8 mouse cellular contexts compared by ENCODE assay signal in genomic region chr7:18891872-18892599, GRCm38 (mm10). TPM values are rescaled to one million over a fixed set of nuclear protein-coding genes. Genes with fewer than 3 reads are reported as not detected.
A peak's percentile ranks its signal among the peaks of the same experiment; 100 is the strongest.
DNase-seq lines count a peak whose midpoint lies in the region; ATAC-seq and TF ChIP-seq lines count a peak whose summit lies in the region.

No protein-coding gene starts in this region.

- H3K9me3 ChIP-seq in forebrain, embryonic 15.5 days: no peaks in the 10 kb centered on the region

- H3K27me3 ChIP-seq in forebrain, embryonic 15.5 days: 0 out of 2 replicates have a peak, but pooled peaks cover 5% of the 10 kb centered on the region

- TF ChIP-seq CTCF in layer of hippocampus, adult 2 months (conservative IDR thresholded peaks at IDR 0.05): peak; percentile 98
- TF ChIP-seq CTCF in lung, adult 2 months (IDR thresholded peaks at IDR 0.05; ENCODE audit: insufficient read depth, low read length): peak; percentile 80
- peak; percentile 71 for TF ChIP-seq CTCF in olfactory bulb, adult 2 months (IDR thresholded peaks at IDR 0.05; ENCODE audit: insufficient read depth, low read depth, low read length)

- peak overlapping the region; percentile 74 for H3K4me2 ChIP-seq in forebrain, embryonic 15.5 days (replicated peaks)

- TF ChIP-seq POLR2A in lung, adult 2 months (IDR thresholded peaks at IDR 0.05; ENCODE audit: borderline replicate concordance, extremely low read depth, low read depth, low read length): no peak
- TF ChIP-seq POLR2A in olfactory bulb, adult 2 months (IDR thresholded peaks at IDR 0.05; ENCODE audit: insufficient read depth, low read depth, low read length): no peak

- DNase-seq in ES-CJ7 (ENCODE audit: low read depth, low spot score): peak; percentile 83
- peak; percentile 88 for DNase-seq in cerebellum, adult 11-12 months
- peak; percentile 47 for DNase-seq in heart, postnatal 25 days (ENCODE audit: low spot score)
- peak; percentile 93 to 96 for DNase-seq in layer of hippocampus, adult 2 months (ENCODE audit: low spot score in 2 of 2)
- peak; percentile 80 for DNase-seq in lung, adult 2 months
- DNase-seq in thymus, adult 18-20 months: peak; percentile 60 to 65

- peak overlapping the region; percentile 62 for H3K9ac ChIP-seq in forebrain, embryonic 15.5 days (replicated peaks)

- WGBS in forebrain, embryonic 15.5 days: 20% methylated on average over 33 of the region's 33 CpGs
- 18% methylated on average over 33 of the region's 33 CpGs for WGBS in lung, adult 2 months
- WGBS in olfactory bulb, adult 2 months: 16% methylated on average over 33 of the region's 33 CpGs

- ATAC-seq in forebrain, embryonic 15.5 days (replicated peaks): peak; percentile 74

- peaks cover 20% of the 10 kb centered on the region for H3K4me1 ChIP-seq in forebrain, embryonic 15.5 days
- H3K4me1 ChIP-seq in lung, adult 2 months (ENCODE audit: control insufficient read depth, insufficient read depth, low read length): 0 out of 2 replicates have a peak, but pooled peaks cover 4% of the 10 kb centered on the region
- H3K4me1 ChIP-seq in olfactory bulb, adult 2 months (ENCODE audit: control insufficient read depth, insufficient read depth, low read length): peaks cover 23% of the 10 kb centered on the region

- intact Hi-C loops in heart, postnatal 25 days (cut with DNase I): no loop called here

- no peak overlapping the region for H3K27ac ChIP-seq in forebrain, embryonic 15.5 days (replicated peaks)
- H3K27ac ChIP-seq in layer of hippocampus, adult 2 months: peak overlapping the region; percentile 73; the same call in 1 of the 2 replicates
- no peak overlapping the region for H3K27ac ChIP-seq in olfactory bulb, adult 2 months (ENCODE audit: insufficient read depth, low read depth, low read length)

- H3K4me3 ChIP-seq in forebrain, embryonic 15.5 days: peak overlapping the region; percentile 50
- peak overlapping the region; percentile 62 for H3K4me3 ChIP-seq in layer of hippocampus, adult 2 months
- H3K4me3 ChIP-seq in lung, adult 2 months (replicated peaks; ENCODE audit: extremely low read depth, low read depth, low read length): peak overlapping the region; percentile 21
- peak overlapping the region; percentile 46 for H3K4me3 ChIP-seq in olfactory bulb, adult 2 months (ENCODE audit: insufficient read depth, low read depth, low read length)

- no peaks in the 10 kb centered on the region for H3K36me3 ChIP-seq in forebrain, embryonic 15.5 days

RNA-seq across cellular contexts. Expression of gene Ccdc61, which starts 18.2 kb away (rescaled TPM):
- 26.5 and 27.9 TPM in 2 replicates for polyA plus RNA-seq in forebrain, embryonic 15.5 days (2015; fragmentation: Nextera tagmentation; extraction: Ambion mirVana)
- 1 to 10 TPM; 7.7 to 8.3 TPM for total RNA-seq in heart, postnatal 25 days (2021)
- total RNA-seq in layer of hippocampus, adult 2 months (2021): 10 to 100 TPM; 10.9 to 12.6 TPM
- polyA plus RNA-seq in lung, adult 2 months (2012; rRNA removed): 22.7 and 26.9 TPM in 2 replicates
- not detected in 2 replicates for polyA plus RNA-seq in olfactory bulb, adult 2 months (2012; ENCODE audit: insufficient read depth, insufficient read length, low replicate concordance, missing spikeins)

RNA-seq across cellular contexts. Expression of gene Pglyrp1, which starts 20.9 kb away (rescaled TPM):
- 18.2 and 19.2 TPM in 2 replicates for polyA plus RNA-seq in forebrain, embryonic 15.5 days (2015; fragmentation: Nextera tagmentation; extraction: Ambion mirVana)
- total RNA-seq in heart, postnatal 25 days (2021): 1 to 10 TPM; 1.2 to 1.7 TPM
- 10 to 100 TPM; 15.1 to 15.2 TPM for total RNA-seq in layer of hippocampus, adult 2 months (2021)
- polyA plus RNA-seq in lung, adult 2 months (2012; rRNA removed): 46.7 and 112 TPM in 2 replicates
- not detected in 2 replicates for polyA plus RNA-seq in olfactory bulb, adult 2 months (2012; ENCODE audit: insufficient read depth, insufficient read length, low replicate concordance, missing spikeins)

RNA-seq across cellular contexts. Expression of gene Nova2, which starts 33.7 kb away (rescaled TPM):
- polyA plus RNA-seq in forebrain, embryonic 15.5 days (2015; fragmentation: Nextera tagmentation; extraction: Ambion mirVana): 17.6 and 18.0 TPM in 2 replicates
- total RNA-seq in heart, postnatal 25 days (2021): 1 to 10 TPM; 5.5 to 6.6 TPM
- total RNA-seq in layer of hippocampus, adult 2 months (2021): 10 to 100 TPM; 82.7 to 85.4 TPM
- 4.2 and 5.0 TPM in 2 replicates for polyA plus RNA-seq in lung, adult 2 months (2012; rRNA removed)
- not detected in 2 replicates for polyA plus RNA-seq in olfactory bulb, adult 2 months (2012; ENCODE audit: insufficient read depth, insufficient read length, low replicate concordance, missing spikeins)

RNA-seq across cellular contexts. Expression of gene Mill2, which starts 52.3 kb away (rescaled TPM):
- polyA plus RNA-seq in forebrain, embryonic 15.5 days (2015; fragmentation: Nextera tagmentation; extraction: Ambion mirVana): 0.13 and 0.29 TPM in 2 replicates
- 1 to 10 TPM; 6.5 to 6.7 TPM for total RNA-seq in heart, postnatal 25 days (2021)
- total RNA-seq in layer of hippocampus, adult 2 months (2021): 1 to 10 TPM; 2.3 to 2.6 TPM
- polyA plus RNA-seq in lung, adult 2 months (2012; rRNA removed): 17.1 and 27.9 TPM in 2 replicates
- not detected in 2 replicates for polyA plus RNA-seq in olfactory bulb, adult 2 months (2012; ENCODE audit: insufficient read depth, insufficient read length, low replicate concordance, missing spikeins)

Comparison
In these comparisons a context has a peak if more than half of its experiments do, and no peak if none do; other contexts are left out.
1. RNA of gene Ccdc61, which starts 18.2 kb away (polyA plus RNA-seq): 22.7 to 26.9 TPM in lung, adult 2 months and 26.5 to 27.9 TPM in forebrain, embryonic 15.5 days; not detected in olfactory bulb, adult 2 months; every median in the first group is over 10 times any median in the second.
2. Peak in every context shown above with its lines, with median percentiles within 50 percentile points of each other: DNase-seq, H3K4me3 ChIP-seq and CTCF ChIP-seq.